Mouse (Mus musculus): ENCODE results near the gene Gm4969. TPM values are rescaled to one million over a fixed set of nuclear protein-coding genes. Genes with fewer than 3 reads are reported as not detected.
A peak's percentile ranks its signal among the peaks of the same experiment; 100 is the strongest.

The Gm4969 gene
- polyA plus RNA-seq, 1 experiment from 2014 or later: 8.1 TPM

- Histone ChIP-seq H3K9me3 (no peaks in the 10 kb centered on the region), H3K27ac (replicated peaks) (no peak overlapping the region), H3K4me3 (no peak overlapping the region), H3K27me3 (peaks cover 43% of the 10 kb centered on the region), H3K4me1 (replicated peaks) (peaks cover 52% of the 10 kb centered on the region), H3K9ac (no peak overlapping the region), H3K4me2 (peak overlapping the region; percentile 99; the same call in 1 of the 2 replicates), H3K36me3 (peaks cover 22% of the 10 kb centered on the region)
- 36% methylated on average over 17 of the region's 17 CpGs for WGBS
- ATAC-seq (ENCODE audit: low FRiP score, low read depth): no peak
Observed at GRCm38 (mm10) chr7:19091913-19092312, 26.3 kb downstream of the Gm4969 start.

DNA sequence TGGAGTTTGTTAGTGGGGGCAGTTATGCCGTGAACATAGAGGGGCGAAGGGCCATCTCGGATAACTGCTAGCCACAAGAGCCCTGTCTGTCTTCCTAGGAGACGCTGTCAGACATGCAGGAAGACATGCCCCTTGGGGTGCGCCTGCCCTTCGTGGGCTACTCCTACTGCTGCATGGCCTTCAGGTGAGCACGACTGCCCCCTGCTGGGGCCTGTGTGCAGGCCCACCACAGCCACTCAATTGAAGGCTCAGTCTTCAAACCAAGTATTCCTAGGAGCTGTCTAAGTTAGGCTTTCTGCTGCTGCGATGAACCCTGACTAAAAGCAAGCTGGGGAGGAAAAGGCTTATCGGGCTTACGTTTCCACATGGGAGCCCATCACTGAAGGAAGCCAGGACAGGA, 29.4 kb downstream of the Gm4969 start:
- Histone ChIP-seq H3K27me3 (peaks cover 26% of the 10 kb centered on the region), H3K4me2 (no peak overlapping the region), H3K27ac (replicated peaks) (no peak overlapping the region), H3K4me3 (no peak overlapping the region), H3K9ac (no peak overlapping the region), H3K36me3 (peaks cover 26% of the 10 kb centered on the region), H3K9me3 (no peaks in the 10 kb centered on the region), H3K4me1 (replicated peaks) (peaks cover 37% of the 10 kb centered on the region)
- ATAC-seq (ENCODE audit: low FRiP score, low read depth): no peak
- 41% methylated on average over 10 of the region's 10 CpGs for WGBS

DNA sequence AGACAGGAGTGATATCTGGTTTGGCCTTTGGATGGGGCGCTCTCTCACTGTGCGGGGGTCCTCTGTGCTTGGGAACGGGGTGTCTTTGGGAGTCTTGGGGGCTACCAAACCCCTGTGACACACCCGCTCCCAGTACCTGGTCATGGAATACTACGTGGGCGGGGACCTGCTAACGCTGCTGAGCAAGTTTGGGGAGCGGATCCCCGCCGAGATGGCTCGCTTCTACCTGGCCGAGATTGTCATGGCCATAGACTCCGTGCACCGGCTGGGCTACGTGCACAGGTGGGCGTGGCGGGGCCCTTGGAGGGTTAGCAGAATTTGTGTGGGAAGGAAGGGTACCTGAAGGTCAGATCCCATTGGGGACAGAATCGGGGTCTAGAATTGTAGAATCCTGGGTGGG, 31.4 kb downstream of the Gm4969 start:
- WGBS: 72% methylated on average over 18 of the region's 18 CpGs
- peaks cover 24% of the 10 kb centered on the region for H3K4me1 ChIP-seq (replicated peaks)
- peaks cover 39% of the 10 kb centered on the region for H3K36me3 ChIP-seq
- no peak overlapping the region for H3K9ac ChIP-seq
- no peak overlapping the region for H3K4me3 ChIP-seq
- no peak overlapping the region for H3K27ac ChIP-seq (replicated peaks)
- H3K4me2 ChIP-seq: no peak overlapping the region
- ATAC-seq (ENCODE audit: low FRiP score, low read depth): no peak
- H3K9me3 ChIP-seq: no peaks in the 10 kb centered on the region
- peaks cover 15% of the 10 kb centered on the region for H3K27me3 ChIP-seq

GRCm38 (mm10) chr7:19086042-19086441, 32.1 kb downstream of the Gm4969 start:
- Histone ChIP-seq H3K9ac (no peak overlapping the region), H3K27ac (replicated peaks) (no peak overlapping the region), H3K9me3 (no peaks in the 10 kb centered on the region), H3K27me3 (peaks cover 8% of the 10 kb centered on the region; the same call in 1 of the 2 replicates), H3K36me3 (peaks cover 46% of the 10 kb centered on the region), H3K4me3 (no peak overlapping the region), H3K4me1 (replicated peaks) (peaks cover 23% of the 10 kb centered on the region), H3K4me2 (no peak overlapping the region)
- WGBS: 17% methylated on average over 14 of the region's 14 CpGs
- ATAC-seq (ENCODE audit: low FRiP score, low read depth): no peak

GRCm38 (mm10) chr7:19085495-19085894, 32.7 kb downstream of the Gm4969 start:
- Histone ChIP-seq H3K36me3 (peaks cover 48% of the 10 kb centered on the region), H3K9ac (no peak overlapping the region), H3K27ac (replicated peaks) (no peak overlapping the region), H3K9me3 (no peaks in the 10 kb centered on the region), H3K27me3 (peaks cover 3% of the 10 kb centered on the region; the same call in 1 of the 2 replicates), H3K4me1 (replicated peaks) (peaks cover 23% of the 10 kb centered on the region), H3K4me2 (no peak overlapping the region), H3K4me3 (no peak overlapping the region)
- 15% methylated on average over 6 of the region's 6 CpGs for WGBS
- ATAC-seq (ENCODE audit: low FRiP score, low read depth): no peak

GRCm38 (mm10) chr7:19084921-19085473, 33.2 kb downstream of the Gm4969 start:
- 23% methylated on average over 9 of the region's 9 CpGs for WGBS
- no peak overlapping the region for H3K27ac ChIP-seq (replicated peaks)
- H3K9ac ChIP-seq: no peak overlapping the region
- H3K36me3 ChIP-seq: peaks cover 48% of the 10 kb centered on the region
- H3K9me3 ChIP-seq: no peaks in the 10 kb centered on the region
- no peaks in the 10 kb centered on the region for H3K27me3 ChIP-seq
- ATAC-seq (ENCODE audit: low FRiP score, low read depth): no peak
- no peak overlapping the region for H3K4me3 ChIP-seq
- peaks cover 23% of the 10 kb centered on the region for H3K4me1 ChIP-seq (replicated peaks)
- no peak overlapping the region for H3K4me2 ChIP-seq

DNA sequence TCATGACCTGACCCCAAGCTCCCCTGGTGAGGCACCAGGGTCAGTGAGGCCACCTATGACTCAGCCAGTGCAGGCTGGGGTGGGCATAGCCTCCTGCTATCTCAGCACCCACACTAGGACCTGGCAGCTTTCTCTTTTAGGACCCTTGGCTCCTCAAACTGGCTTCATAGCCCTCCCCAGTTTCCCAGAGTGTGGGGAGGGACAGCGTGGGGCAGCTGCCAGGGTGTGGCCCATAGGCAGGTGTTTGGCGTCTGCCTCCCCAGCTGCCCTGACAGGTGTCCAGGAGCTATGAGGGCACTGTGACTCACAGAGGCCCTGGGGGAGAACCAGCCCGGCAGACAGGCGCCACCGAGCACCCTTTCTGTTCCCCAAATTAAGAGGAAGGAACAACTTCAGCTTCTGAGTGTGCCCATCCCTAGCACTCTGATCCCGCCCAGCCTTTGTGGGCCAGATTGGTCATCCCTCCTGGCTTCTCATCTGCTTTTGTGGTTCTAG, 33.8 kb downstream of the Gm4969 start:
- 73% methylated on average over 6 of the region's 6 CpGs for WGBS
- peaks cover 23% of the 10 kb centered on the region for H3K4me1 ChIP-seq (replicated peaks)
- no peak overlapping the region for H3K9ac ChIP-seq
- ATAC-seq (ENCODE audit: low FRiP score, low read depth): no peak
- H3K4me3 ChIP-seq: no peak overlapping the region
- H3K9me3 ChIP-seq: no peaks in the 10 kb centered on the region
- H3K27me3 ChIP-seq: no peaks in the 10 kb centered on the region
- H3K27ac ChIP-seq (replicated peaks): no peak overlapping the region
- H3K4me2 ChIP-seq: peak overlapping the region; percentile 17; the same call in 1 of the 2 replicates
- peaks cover 48% of the 10 kb centered on the region for H3K36me3 ChIP-seq

GRCm38 (mm10) chr7:19083701-19084100, 34.5 kb downstream of the Gm4969 start, which contains the start of gene Dmpk:
Dmpk (plus strand) TSS chr7:19083849.
- Histone ChIP-seq H3K9me3 (no peaks in the 10 kb centered on the region), H3K27me3 (no peaks in the 10 kb centered on the region), H3K9ac (no peak within 1 kb of the TSS), H3K4me2 (peak within 1 kb of the TSS; percentile 17; the same call in 1 of the 2 replicates), H3K4me1 (replicated peaks) (peaks cover 23% of the 10 kb centered on the region), H3K36me3 (peaks cover 48% of the 10 kb centered on the region), H3K4me3 (0 out of 2 replicates have a peak within 1 kb of the TSS, but pooled peaks have one; percentile 11), H3K27ac (replicated peaks) (no peak within 1 kb of the TSS)
- 48% methylated on average over 10 of the region's 10 CpGs for WGBS
- no peak for ATAC-seq (ENCODE audit: low FRiP score, low read depth)

GRCm38 (mm10) chr7:19083096-19083495, 35.1 kb downstream of the Gm4969 start:
- 64% methylated on average over 6 of the region's 6 CpGs for WGBS
- Histone ChIP-seq H3K27ac (replicated peaks) (no peak overlapping the region), H3K4me3 (no peak overlapping the region), H3K9ac (no peak overlapping the region), H3K9me3 (no peaks in the 10 kb centered on the region), H3K4me1 (replicated peaks) (peaks cover 26% of the 10 kb centered on the region), H3K4me2 (no peak overlapping the region), H3K36me3 (peaks cover 54% of the 10 kb centered on the region), H3K27me3 (no peaks in the 10 kb centered on the region)
- no peak for ATAC-seq (ENCODE audit: low FRiP score, low read depth)

- Histone ChIP-seq H3K36me3 (peaks cover 54% of the 10 kb centered on the region), H3K4me1 (replicated peaks) (peaks cover 35% of the 10 kb centered on the region), H3K4me3 (no peak overlapping the region), H3K27ac (replicated peaks) (no peak overlapping the region), H3K9ac (no peak overlapping the region), H3K4me2 (no peak overlapping the region), H3K9me3 (no peaks in the 10 kb centered on the region), H3K27me3 (no peaks in the 10 kb centered on the region)
- no peak for ATAC-seq (ENCODE audit: low FRiP score, low read depth)
- 92% methylated on average over 4 of the region's 4 CpGs for WGBS
Observed at GRCm38 (mm10) chr7:19082171-19082570, 36.0 kb downstream of the Gm4969 start.

DNA sequence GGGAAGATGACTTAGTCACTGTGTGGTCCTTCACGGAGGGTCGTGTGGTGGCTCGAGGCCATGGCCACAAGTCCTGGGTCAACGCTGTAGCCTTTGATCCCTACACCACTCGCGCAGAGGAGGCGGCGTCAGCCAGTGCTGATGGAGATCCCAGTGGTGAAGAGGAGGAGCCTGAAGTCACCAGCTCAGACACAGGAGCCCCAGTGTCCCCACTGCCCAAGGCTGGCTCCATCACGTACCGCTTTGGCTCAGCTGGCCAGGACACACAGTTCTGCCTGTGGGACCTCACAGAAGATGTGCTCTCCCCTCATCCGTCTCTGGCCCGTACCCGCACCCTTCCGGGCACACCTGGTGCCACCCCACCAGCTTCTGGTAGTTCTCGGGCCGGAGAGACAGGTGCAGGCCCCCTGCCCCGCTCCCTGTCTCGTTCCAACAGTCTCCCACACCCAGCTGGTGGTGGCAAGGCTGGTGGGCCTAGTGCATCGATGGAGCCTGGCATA, 37.7 kb downstream of the Gm4969 start:
- Histone ChIP-seq H3K4me1 (replicated peaks) (peaks cover 36% of the 10 kb centered on the region), H3K4me3 (no peak overlapping the region), H3K9ac (no peak overlapping the region), H3K27me3 (no peaks in the 10 kb centered on the region), H3K4me2 (no peak overlapping the region), H3K9me3 (no peaks in the 10 kb centered on the region), H3K36me3 (peaks cover 53% of the 10 kb centered on the region), H3K27ac (replicated peaks) (no peak overlapping the region)
- 92% methylated on average over 19 of the region's 19 CpGs for WGBS
- ATAC-seq (ENCODE audit: low FRiP score, low read depth): no peak

- H3K9me3 ChIP-seq: no peaks in the 10 kb centered on the region
- H3K4me1 ChIP-seq (replicated peaks): peaks cover 29% of the 10 kb centered on the region
- H3K4me2 ChIP-seq: no peak overlapping the region
- H3K36me3 ChIP-seq: peaks cover 48% of the 10 kb centered on the region
- ATAC-seq (ENCODE audit: low FRiP score, low read depth): no peak
- 80% methylated on average over 3 of the region's 3 CpGs for WGBS
- no peak overlapping the region for H3K4me3 ChIP-seq
- H3K9ac ChIP-seq: no peak overlapping the region
- H3K27me3 ChIP-seq: no peaks in the 10 kb centered on the region
- no peak overlapping the region for H3K27ac ChIP-seq (replicated peaks)
Observed at GRCm38 (mm10) chr7:19078732-19079131, 39.4 kb downstream of the Gm4969 start.

Data from hindbrain, embryonic 15.5 days (tissue).